Mouse (Mus musculus): ENCODE data around the gene Zfp738. TPM values are rescaled to one million over a fixed set of nuclear protein-coding genes. Genes with fewer than 3 reads are reported as not detected.
A peak's percentile ranks its signal among the peaks of the same experiment; 100 is the strongest.
"Not testable (repeated sequence)": the region's sequence is repeated elsewhere in the genome, so short reads cannot be mapped to it uniquely, and the experiment has no call there.

Gene Zfp738
- 15.3 and 15.9 TPM in 2 replicates for polyA plus RNA-seq (2011; ENCODE audit: insufficient read length, low read depth, missing spikeins)

DNA sequence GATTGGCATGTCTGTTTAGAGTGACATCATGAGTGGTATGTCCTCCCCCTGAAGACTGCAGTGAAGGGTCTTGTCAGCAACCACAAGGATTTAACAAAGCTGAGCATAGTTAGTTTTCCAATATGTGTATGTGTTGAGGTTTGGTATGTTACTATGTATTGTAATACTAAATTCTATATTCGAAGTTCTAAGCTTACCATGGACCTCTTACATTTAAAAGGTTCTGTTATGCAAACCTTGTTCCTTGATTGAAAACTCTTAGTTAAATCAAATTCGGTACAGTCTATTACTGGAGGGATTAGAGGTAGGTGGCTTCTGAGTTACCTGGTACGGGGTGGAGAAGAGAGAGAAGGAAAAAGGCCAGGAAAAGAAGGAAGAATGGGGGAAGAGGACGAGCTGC lies at the start of gene Zfp738:
Gene Zfp738, minus strand, starts transcription at position 101 of the 400 bp plus-strand sequence.
- Histone ChIP-seq H3K27ac (ENCODE audit: insufficient read depth, low read length) (no peak within 1 kb of the TSS), H3K4me1 (ENCODE audit: control insufficient read depth, insufficient read depth, low read length) (no peaks in the 10 kb centered on the region), H3K4me3 (ENCODE audit: insufficient read depth, low read length) (no peak within 1 kb of the TSS)
- TF ChIP-seq POLR2A (IDR thresholded peaks at IDR 0.05; ENCODE audit: low read depth, low read length): no peak
- no peak for TF ChIP-seq CTCF (IDR thresholded peaks at IDR 0.05; ENCODE audit: borderline replicate concordance, insufficient read depth, low read length)

DNA sequence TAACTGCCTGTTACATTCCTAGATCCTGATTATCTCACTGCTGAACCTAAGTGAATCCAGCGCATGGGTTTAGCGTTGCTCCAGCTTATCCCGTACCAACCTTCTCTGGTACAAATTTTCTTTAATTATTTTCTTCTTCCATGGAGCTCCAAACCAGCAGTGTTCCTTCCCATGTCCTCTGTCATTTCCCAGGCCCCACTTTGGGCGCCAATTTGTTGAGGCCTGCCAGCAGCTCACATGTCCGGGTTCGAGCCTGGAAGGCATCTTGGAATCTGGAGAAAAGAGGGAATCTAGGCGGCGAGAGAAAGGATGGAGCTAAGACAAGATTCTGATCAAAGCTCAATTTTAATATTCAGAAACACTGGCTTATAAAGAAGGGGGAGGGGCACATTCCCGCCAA lies 47.5 kb upstream of the Zfp738 start:
- not testable (repeated sequence) for H3K4me3 ChIP-seq (ENCODE audit: insufficient read depth, low read length); H3K4me1 ChIP-seq (ENCODE audit: control insufficient read depth, insufficient read depth, low read length); H3K27ac ChIP-seq (ENCODE audit: insufficient read depth, low read length)

DNA sequence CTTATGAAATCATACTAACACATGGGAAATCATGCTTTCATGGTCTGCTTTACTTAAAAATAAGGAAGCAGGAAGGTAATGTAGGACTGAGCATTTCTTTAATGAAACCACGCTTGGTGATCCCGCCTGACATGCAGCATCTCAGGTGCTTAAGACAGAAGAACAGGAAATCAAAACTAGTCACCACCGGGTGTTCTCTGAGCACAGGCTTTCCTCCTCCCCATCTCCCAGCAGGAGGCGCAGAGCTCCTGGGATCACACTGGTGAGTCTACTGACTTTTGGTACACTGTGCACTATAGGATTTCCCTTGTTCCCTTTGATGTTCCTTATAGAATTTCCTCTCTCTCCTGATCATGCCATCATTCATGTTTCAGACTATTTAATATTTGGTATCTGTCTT lies 42.6 kb upstream of the Zfp738 start:
- not testable (repeated sequence) for H3K4me1 ChIP-seq (ENCODE audit: control insufficient read depth, insufficient read depth, low read length); H3K27ac ChIP-seq (ENCODE audit: insufficient read depth, low read length)
- peak overlapping the region; percentile 61; the same call in 1 of the 2 replicates for H3K4me3 ChIP-seq (ENCODE audit: insufficient read depth, low read length)
- TF ChIP-seq CTCF (IDR thresholded peaks at IDR 0.05; ENCODE audit: borderline replicate concordance, insufficient read depth, low read length): peak; percentile 42; the same call in 1 of the 2 replicates

DNA sequence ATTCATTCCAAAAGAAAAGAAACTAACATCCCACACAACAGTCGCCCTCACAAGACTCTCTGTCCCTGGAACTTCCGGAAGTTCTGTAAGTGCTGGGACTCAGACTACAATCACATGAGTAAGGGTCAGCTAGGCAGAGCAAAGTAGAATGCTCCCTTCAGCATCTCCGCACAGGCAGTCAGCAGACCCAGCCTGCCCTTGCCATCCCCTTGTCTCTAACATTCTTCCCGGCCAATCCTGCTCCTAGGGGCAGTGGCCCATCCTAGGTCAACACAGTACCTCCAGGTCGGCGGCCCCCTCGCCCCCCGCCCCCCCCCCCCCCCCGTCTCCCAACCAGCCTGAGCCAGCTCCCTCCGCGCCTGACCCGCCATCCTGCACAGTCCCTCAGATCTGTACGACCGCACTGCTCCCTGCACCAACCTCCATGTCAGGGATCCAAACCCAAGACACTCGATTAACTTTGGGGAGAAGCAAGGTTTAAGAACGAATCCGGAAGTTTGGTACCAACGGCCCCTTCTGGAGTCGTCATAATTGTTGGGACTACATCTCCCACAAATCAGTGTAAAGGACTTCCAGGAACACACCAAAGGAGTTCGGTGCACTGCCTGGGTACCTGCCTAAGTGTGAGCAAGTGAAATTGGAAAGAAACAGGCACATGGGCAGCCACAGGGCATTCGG lies 41.9 kb upstream of the Zfp738 start, which contains the start of gene Zfp65:
Gene Zfp65, minus strand, starts transcription at position 533 of the 678 bp plus-strand sequence.
- TF ChIP-seq POLR2A (IDR thresholded peaks at IDR 0.05; ENCODE audit: low read depth, low read length) (peak; percentile 51), CTCF (IDR thresholded peaks at IDR 0.05; ENCODE audit: borderline replicate concordance, insufficient read depth, low read length) (no peak)
- Histone ChIP-seq H3K4me1 (ENCODE audit: control insufficient read depth, insufficient read depth, low read length) (no peaks in the 10 kb centered on the region), H3K27ac (ENCODE audit: insufficient read depth, low read length) (peak within 1 kb of the TSS; percentile 42), H3K4me3 (ENCODE audit: insufficient read depth, low read length) (peak within 1 kb of the TSS; percentile 61)

DNA sequence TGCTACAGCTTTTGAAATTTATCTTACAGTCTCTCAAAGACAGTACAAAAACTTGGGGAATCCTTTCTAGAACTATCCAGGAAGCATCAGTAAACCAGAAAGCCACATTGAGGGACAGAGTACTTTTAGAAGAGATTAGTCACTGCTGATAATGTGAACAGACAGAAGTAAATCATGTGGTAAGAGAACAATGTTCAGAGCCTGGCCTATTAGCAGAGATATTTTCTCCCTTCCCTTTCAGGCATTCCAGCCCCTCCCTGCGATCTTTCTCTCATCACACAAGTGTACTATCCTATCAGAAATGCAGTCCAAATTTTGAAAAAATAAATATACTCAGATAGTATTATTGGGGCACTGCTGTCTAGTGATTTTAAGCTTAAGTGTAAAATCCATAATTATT lies 41.2 kb upstream of the Zfp738 start:
- H3K4me3 ChIP-seq (ENCODE audit: insufficient read depth, low read length): peak overlapping the region; percentile 61; the same call in 1 of the 2 replicates
- TF ChIP-seq CTCF (IDR thresholded peaks at IDR 0.05; ENCODE audit: borderline replicate concordance, insufficient read depth, low read length): no peak
- no peak for TF ChIP-seq POLR2A (IDR thresholded peaks at IDR 0.05; ENCODE audit: low read depth, low read length)

DNA sequence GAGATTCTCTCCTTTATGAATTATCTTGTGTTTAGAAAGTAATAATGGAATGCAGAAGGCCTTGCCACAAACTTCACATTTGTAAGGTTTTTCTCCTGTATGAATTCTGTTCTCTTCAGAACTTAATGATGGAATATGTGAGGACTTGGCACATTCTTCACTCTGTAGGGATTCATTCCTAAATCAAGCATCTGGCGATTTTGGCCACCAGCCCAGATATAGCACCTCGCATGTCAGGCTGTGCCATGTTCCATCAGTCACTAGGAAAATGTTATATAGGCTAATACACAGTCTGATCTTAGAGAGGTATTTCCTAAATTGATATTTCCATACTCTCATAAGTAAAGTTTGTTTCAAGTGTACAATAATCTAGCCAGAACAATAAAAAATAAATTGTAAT lies 38.5 kb upstream of the Zfp738 start:
- H3K27ac ChIP-seq (ENCODE audit: insufficient read depth, low read length); H3K4me3 ChIP-seq (ENCODE audit: insufficient read depth, low read length); H3K4me1 ChIP-seq (ENCODE audit: control insufficient read depth, insufficient read depth, low read length): not testable (repeated sequence)

More for the DNA sequence above, 41.2 kb upstream of the Zfp738 start:
- Histone ChIP-seq H3K27ac (ENCODE audit: insufficient read depth, low read length) (no peak overlapping the region), H3K4me1 (ENCODE audit: control insufficient read depth, insufficient read depth, low read length) (no peaks in the 10 kb centered on the region)

- TF ChIP-seq POLR2A (IDR thresholded peaks at IDR 0.05; ENCODE audit: low read depth, low read length): peak; percentile 56
- no peak for TF ChIP-seq CTCF (IDR thresholded peaks at IDR 0.05; ENCODE audit: borderline replicate concordance, insufficient read depth, low read length)
- Histone ChIP-seq H3K4me1 (ENCODE audit: control insufficient read depth, insufficient read depth, low read length) (no peaks in the 10 kb centered on the region), H3K4me3 (ENCODE audit: insufficient read depth, low read length) (peak overlapping the region; percentile 65), H3K27ac (ENCODE audit: insufficient read depth, low read length) (no peak overlapping the region)
These were observed 37.1 kb upstream of the Zfp738 start for GRCm38 (mm10) chr13:67723848-67724479.

DNA sequence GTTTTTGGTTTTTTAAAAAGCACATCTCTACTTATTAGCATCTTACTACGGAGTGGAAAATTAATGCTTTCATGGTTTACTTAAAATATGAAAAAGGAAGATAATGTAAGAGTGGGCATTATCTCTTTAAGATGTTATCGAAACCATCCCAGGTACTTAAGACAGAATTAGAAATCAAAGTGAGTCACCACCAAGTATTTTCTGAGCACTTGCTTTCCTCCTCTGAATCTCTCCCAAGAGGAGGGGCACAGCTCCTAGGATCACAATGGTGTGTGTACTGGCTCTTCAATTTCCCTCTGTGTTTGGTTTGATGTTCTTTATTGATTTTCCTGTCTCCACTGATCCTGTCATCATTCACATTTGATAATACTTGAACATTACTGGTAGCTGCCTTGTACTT lies 3.0 kb downstream of the Zfp738 start:
- not testable (repeated sequence) for H3K4me1 ChIP-seq (ENCODE audit: control insufficient read depth, insufficient read depth, low read length); H3K4me3 ChIP-seq (ENCODE audit: insufficient read depth, low read length); H3K27ac ChIP-seq (ENCODE audit: insufficient read depth, low read length)

DNA sequence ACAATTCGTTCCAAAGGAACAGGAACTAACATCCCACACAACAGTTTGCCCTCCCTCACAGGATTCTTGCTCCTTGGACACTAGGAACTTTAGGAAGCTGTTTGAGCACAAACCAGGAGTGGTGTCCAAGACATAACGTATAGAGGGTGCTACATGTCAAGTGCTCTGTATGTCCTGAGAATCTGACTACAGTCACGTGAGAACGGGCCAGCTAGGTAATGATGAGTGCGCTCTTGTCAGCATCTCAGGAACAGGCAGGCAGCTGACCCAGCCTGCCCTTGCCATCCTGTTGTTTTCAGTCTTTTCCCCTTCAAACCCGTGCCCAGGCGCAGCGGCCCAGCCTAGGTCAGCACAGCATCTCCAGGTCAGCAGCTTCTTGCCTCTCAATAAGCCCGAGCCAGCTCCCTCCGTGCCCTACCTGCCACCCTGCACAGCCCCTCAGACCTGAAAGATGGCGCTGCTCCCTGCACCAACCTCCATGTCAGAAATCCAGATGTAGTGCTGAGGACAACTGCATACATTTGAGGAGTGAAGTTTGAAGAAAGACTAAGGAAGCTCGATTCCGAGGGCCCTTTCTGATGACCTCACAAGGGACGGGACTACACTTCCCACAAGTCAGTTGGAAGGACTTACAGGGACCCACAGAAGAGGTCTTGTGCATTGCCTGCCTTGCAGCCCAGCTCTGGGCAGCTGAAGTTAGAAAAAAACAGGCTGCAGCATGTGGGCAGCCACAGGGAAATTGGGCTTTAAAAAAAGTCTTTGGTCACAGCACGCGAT lies 3.7 kb downstream of the Zfp738 start:
- not testable (repeated sequence) for H3K4me1 ChIP-seq (ENCODE audit: control insufficient read depth, insufficient read depth, low read length); H3K27ac ChIP-seq (ENCODE audit: insufficient read depth, low read length)
- peak overlapping the region; percentile 67 for H3K4me3 ChIP-seq (ENCODE audit: insufficient read depth, low read length)
- peak; percentile 52 for TF ChIP-seq POLR2A (IDR thresholded peaks at IDR 0.05; ENCODE audit: low read depth, low read length)

GRCm38 (mm10) chr13:67674902-67675301 lies 12.0 kb downstream of the Zfp738 start:
- Histone ChIP-seq H3K4me3 (ENCODE audit: insufficient read depth, low read length) (no peak overlapping the region), H3K4me1 (ENCODE audit: control insufficient read depth, insufficient read depth, low read length) (no peaks in the 10 kb centered on the region), H3K27ac (ENCODE audit: insufficient read depth, low read length) (no peak overlapping the region)
- TF ChIP-seq POLR2A (IDR thresholded peaks at IDR 0.05; ENCODE audit: low read depth, low read length): no peak
- TF ChIP-seq CTCF (IDR thresholded peaks at IDR 0.05; ENCODE audit: borderline replicate concordance, insufficient read depth, low read length): no peak
